In genomic region chr8:35211506-35212452, GRCm38 (mm10) we compare ENCODE assay signal across 13 mouse cellular contexts.
A peak's percentile ranks its signal among the peaks of the same experiment; 100 is the strongest.
DNase-seq lines count a peak whose midpoint lies in the region; ATAC-seq lines count a peak whose summit lies in the region.
"Had no signal": no experiment of that assay in that cellular context is flagged by ENCODE, and none has a peak within 500 bp of the region (broad histone marks: within the 10 kb centered on the region; RNA-seq: fewer than 3 reads in every experiment).

No protein-coding gene starts in this region.

- H3K9me3 ChIP-seq in hindbrain, embryonic 10.5 days: no peaks in the 10 kb centered on the region
- no peaks in the 10 kb centered on the region for H3K9me3 ChIP-seq in hindbrain, embryonic 14.5 days (ENCODE audit: control insufficient read depth, low read length)
- H3K9me3 ChIP-seq in neural tube, embryonic 11.5 days (ENCODE audit: control insufficient read depth, low read length): no peaks in the 10 kb centered on the region
- H3K9me3 ChIP-seq in embryonic facial prominence, embryonic 14.5 days (ENCODE audit: control insufficient read depth, low read length): no peaks in the 10 kb centered on the region
- H3K9me3 ChIP-seq in stomach, embryonic 16.5 days (replicated peaks; ENCODE audit: control insufficient read depth, low read length): no peaks in the 10 kb centered on the region
- H3K9me3 ChIP-seq: hindbrain, embryonic 15.5 days had no signal

- H3K4me1 ChIP-seq in hindbrain, embryonic 10.5 days (replicated peaks): peaks cover 24% of the 10 kb centered on the region
- H3K4me1 ChIP-seq in hindbrain, embryonic 14.5 days (replicated peaks; ENCODE audit: control insufficient read depth, insufficient read depth, low read length): no peaks in the 10 kb centered on the region
- 0 out of 2 replicates have a peak, but pooled peaks cover 3% of the 10 kb centered on the region for H3K4me1 ChIP-seq in neural tube, embryonic 11.5 days (ENCODE audit: control insufficient read depth, insufficient read depth, low read length)
- H3K4me1 ChIP-seq in embryonic facial prominence, embryonic 14.5 days (ENCODE audit: control insufficient read depth, insufficient read depth, low read length): peaks cover 22% of the 10 kb centered on the region
- 0 out of 2 replicates have a peak, but pooled peaks cover 4% of the 10 kb centered on the region for H3K4me1 ChIP-seq in stomach, embryonic 16.5 days (ENCODE audit: control insufficient read depth, insufficient read depth, low read length)
- H3K4me1 ChIP-seq: hindbrain, embryonic 15.5 days had no signal

- DNase-seq in hindbrain, embryonic 10.5 days (ENCODE audit: low spot score): peak; percentile 41
- DNase-seq in hindbrain, embryonic 14.5 days (ENCODE audit: low spot score): no peak
- peak; percentile 32 for DNase-seq in neural tube, embryonic 11.5 days (ENCODE audit: low spot score)
- no peak for DNase-seq in neural tube, embryonic 10.5 days (ENCODE audit: extremely low spot score, low spot score)
- DNase-seq in embryonic facial prominence, embryonic 14.5 days (ENCODE audit: low spot score): peak; percentile 64
- DNase-seq in left cerebral cortex, postnatal 25 days (ENCODE audit: low spot score in 2 of 2): no peak
- DNase-seq in thymus, postnatal 4 days: no peak
- DNase-seq: cerebellum, adult 9-11 months; right cerebral cortex, postnatal 25 days had no signal

- ATAC-seq in hindbrain, embryonic 14.5 days (ENCODE audit: low FRiP score): no peak
- no peak for ATAC-seq in neural tube, embryonic 11.5 days (ENCODE audit: insufficient read depth, low FRiP score, low TSS enrichment)
- peak; percentile 62 for ATAC-seq in embryonic facial prominence, embryonic 14.5 days (ENCODE audit: low read depth)
- ATAC-seq in stomach, embryonic 16.5 days (ENCODE audit: insufficient read depth, low FRiP score): peak; percentile 66; the same call in 1 of the 2 replicates
- ATAC-seq: lung, postnatal 0 days; Patski had no signal

- H3K9ac ChIP-seq in hindbrain, embryonic 14.5 days: no peak overlapping the region
- no peak overlapping the region for H3K9ac ChIP-seq in neural tube, embryonic 11.5 days (ENCODE audit: low read length)
- no peak overlapping the region for H3K9ac ChIP-seq in embryonic facial prominence, embryonic 14.5 days (ENCODE audit: low read depth, low read length)
- no peak overlapping the region for H3K9ac ChIP-seq in stomach, embryonic 16.5 days (ENCODE audit: low read length)
- H3K9ac ChIP-seq: hindbrain, embryonic 15.5 days had no signal

- intact Hi-C loops in left cerebral cortex, postnatal 25 days (cut with DNase I): no loop called here

- H3K27ac ChIP-seq in hindbrain, embryonic 10.5 days: peak overlapping the region; percentile 42; the same call in 1 of the 2 replicates
- no peak overlapping the region for H3K27ac ChIP-seq in hindbrain, embryonic 14.5 days
- no peak overlapping the region for H3K27ac ChIP-seq in neural tube, embryonic 11.5 days (ENCODE audit: low read depth, low read length)
- no peak overlapping the region for H3K27ac ChIP-seq in embryonic facial prominence, embryonic 14.5 days (replicated peaks; ENCODE audit: low read depth, low read length)
- H3K27ac ChIP-seq in stomach, embryonic 16.5 days (ENCODE audit: low read length): no peak overlapping the region
- H3K27ac ChIP-seq: hindbrain, embryonic 15.5 days had no signal

- no peak overlapping the region for H3K4me2 ChIP-seq in hindbrain, embryonic 14.5 days (replicated peaks)
- no peak overlapping the region for H3K4me2 ChIP-seq in neural tube, embryonic 11.5 days (ENCODE audit: low read depth)
- H3K4me2 ChIP-seq in embryonic facial prominence, embryonic 14.5 days (ENCODE audit: low read depth, low read length): no peak overlapping the region
- H3K4me2 ChIP-seq in stomach, embryonic 16.5 days (ENCODE audit: low read depth, low read length): no peak overlapping the region
- H3K4me2 ChIP-seq: hindbrain, embryonic 15.5 days had no signal

- H3K27me3 ChIP-seq in hindbrain, embryonic 10.5 days (ENCODE audit: insufficient read depth, poor library complexity, severe bottlenecking): no peaks in the 10 kb centered on the region
- no peaks in the 10 kb centered on the region for H3K27me3 ChIP-seq in hindbrain, embryonic 14.5 days (ENCODE audit: control insufficient read depth, insufficient read depth, low read length)
- no peaks in the 10 kb centered on the region for H3K27me3 ChIP-seq in neural tube, embryonic 11.5 days (ENCODE audit: control insufficient read depth, insufficient read depth, low read length)
- H3K27me3 ChIP-seq in embryonic facial prominence, embryonic 14.5 days (replicated peaks; ENCODE audit: control insufficient read depth, insufficient read depth, low read length): no peaks in the 10 kb centered on the region
- no peaks in the 10 kb centered on the region for H3K27me3 ChIP-seq in stomach, embryonic 16.5 days (ENCODE audit: control insufficient read depth, insufficient read depth, low read length)
- H3K27me3 ChIP-seq: hindbrain, embryonic 15.5 days; Patski had no signal

- WGBS in hindbrain, embryonic 10.5 days: 51% methylated on average over 10 of the region's 10 CpGs
- WGBS in hindbrain, embryonic 14.5 days: 67% methylated on average over 10 of the region's 10 CpGs
- 67% methylated on average over 10 of the region's 10 CpGs for WGBS in neural tube, embryonic 11.5 days
- 48% methylated on average over 10 of the region's 10 CpGs for WGBS in embryonic facial prominence, embryonic 14.5 days
- WGBS in stomach, embryonic 16.5 days: 56% methylated on average over 10 of the region's 10 CpGs

- H3K4me3 ChIP-seq in hindbrain, embryonic 10.5 days: no peak overlapping the region
- no peak overlapping the region for H3K4me3 ChIP-seq in hindbrain, embryonic 14.5 days (replicated peaks; ENCODE audit: low read length)
- no peak overlapping the region for H3K4me3 ChIP-seq in neural tube, embryonic 11.5 days (ENCODE audit: low read depth, low read length)
- H3K4me3 ChIP-seq in embryonic facial prominence, embryonic 14.5 days (ENCODE audit: low read depth, low read length): no peak overlapping the region
- no peak overlapping the region for H3K4me3 ChIP-seq in stomach, embryonic 16.5 days (replicated peaks; ENCODE audit: low read length)
- H3K4me3 ChIP-seq: hindbrain, embryonic 15.5 days had no signal

- H3K36me3 ChIP-seq in hindbrain, embryonic 10.5 days: no peaks in the 10 kb centered on the region
- no peaks in the 10 kb centered on the region for H3K36me3 ChIP-seq in hindbrain, embryonic 14.5 days (replicated peaks; ENCODE audit: control insufficient read depth, insufficient read depth)
- no peaks in the 10 kb centered on the region for H3K36me3 ChIP-seq in neural tube, embryonic 11.5 days (ENCODE audit: control insufficient read depth, insufficient read depth, low read length)
- no peaks in the 10 kb centered on the region for H3K36me3 ChIP-seq in embryonic facial prominence, embryonic 14.5 days (ENCODE audit: control insufficient read depth, insufficient read depth, low read length)
- H3K36me3 ChIP-seq in stomach, embryonic 16.5 days (ENCODE audit: control insufficient read depth, insufficient read depth, low read length): no peaks in the 10 kb centered on the region
- H3K36me3 ChIP-seq: hindbrain, embryonic 15.5 days had no signal

Comparison
In these comparisons a context has a peak if more than half of its experiments do, and no peak if none do; other contexts are left out.
1. DNase-seq: peak in hindbrain, embryonic 10.5 days (single experiment), neural tube, embryonic 11.5 days (single experiment) and embryonic facial prominence, embryonic 14.5 days (single experiment); none in hindbrain, embryonic 14.5 days (single experiment), neural tube, embryonic 10.5 days (single experiment), left cerebral cortex, postnatal 25 days (0 of 2) and thymus, postnatal 4 days (single experiment).
2. ATAC-seq: peak in embryonic facial prominence, embryonic 14.5 days (single experiment) and stomach, embryonic 16.5 days (single experiment); none in hindbrain, embryonic 14.5 days (single experiment) and neural tube, embryonic 11.5 days (single experiment).